Mouse (Mus musculus) right cerebral cortex, postnatal 36 days (tissue): Measurements from ENCODE around the gene 4930452B06Rik.
A peak's percentile ranks its signal among the peaks of the same experiment; 100 is the strongest.
"Not testable (repeated sequence)": the region's sequence is repeated elsewhere in the genome, so short reads cannot be mapped to it uniquely, and the experiment has no call there.

Experiments used
- DNase-seq, 2 experiments: peaks; one replicate each; pipeline ENCODE4 v3.0.0; 2022; ENCODE audit warnings: low spot score in 2 of 2, mixed read lengths in 1 of 2

The 4930452B06Rik gene

GRCm38 (mm10) chr14:8665636-8666411 is at the start of gene 4930452B06Rik:
TSS of gene 4930452B06Rik (minus strand) at chr14:8666240.
- DNase-seq: peak; percentile 71

- DNase-seq: no peak
These were observed 46.6 kb upstream of the 4930452B06Rik start for GRCm38 (mm10) chr14:8712674-8713073.

- no peak for DNase-seq
These were observed 23.4 kb upstream of the 4930452B06Rik start for GRCm38 (mm10) chr14:8689451-8689850.

GRCm38 (mm10) chr14:8688462-8688861 is 22.4 kb upstream of the 4930452B06Rik start:
- DNase-seq: no peak

- DNase-seq: no peak
These were observed 20.1 kb upstream of the 4930452B06Rik start for GRCm38 (mm10) chr14:8686185-8686584.

GRCm38 (mm10) chr14:8679896-8680295 is 13.9 kb upstream of the 4930452B06Rik start:
- no peak for DNase-seq

- no peak for DNase-seq
These were observed 5.7 kb downstream of the 4930452B06Rik start for GRCm38 (mm10) chr14:8660359-8660758.

- no peak for DNase-seq
These were observed 24.3 kb downstream of the 4930452B06Rik start for GRCm38 (mm10) chr14:8641650-8642279.

GRCm38 (mm10) chr14:8632211-8632610 is 33.8 kb downstream of the 4930452B06Rik start:
- no peak for DNase-seq

GRCm38 (mm10) chr14:8628406-8628805 is 37.6 kb downstream of the 4930452B06Rik start:
- DNase-seq: no peak

- no peak for DNase-seq
These were observed 38.6 kb downstream of the 4930452B06Rik start for GRCm38 (mm10) chr14:8627481-8627880.

- DNase-seq: no peak
These were observed 44.9 kb downstream of the 4930452B06Rik start for GRCm38 (mm10) chr14:8621164-8621563.

GRCm38 (mm10) chr14:8620580-8620979 is 45.5 kb downstream of the 4930452B06Rik start:
- DNase-seq: no peak

GRCm38 (mm10) chr14:8615636-8616035 is 50.4 kb downstream of the 4930452B06Rik start:
- DNase-seq: no peak

- DNase-seq: not testable (repeated sequence)
These were observed 51.6 kb downstream of the 4930452B06Rik start for GRCm38 (mm10) chr14:8614430-8614829.

GRCm38 (mm10) chr14:8612080-8612479 is 54.0 kb downstream of the 4930452B06Rik start:
- DNase-seq: no peak

GRCm38 (mm10) chr14:8610108-8610507 is 55.9 kb downstream of the 4930452B06Rik start:
- DNase-seq: no peak

- peak; percentile 11 to 43 for DNase-seq
These were observed 57.4 kb downstream of the 4930452B06Rik start for GRCm38 (mm10) chr14:8608559-8609171.

- DNase-seq: no peak
These were observed 61.1 kb downstream of the 4930452B06Rik start for GRCm38 (mm10) chr14:8604898-8605297.

- no peak for DNase-seq
These were observed 81.0 kb downstream of the 4930452B06Rik start for GRCm38 (mm10) chr14:8585031-8585430.

GRCm38 (mm10) chr14:8551006-8551405 is 115.0 kb downstream of the 4930452B06Rik start:
- DNase-seq: not testable (repeated sequence)

- DNase-seq: no peak
These were observed 116.9 kb downstream of the 4930452B06Rik start for GRCm38 (mm10) chr14:8549108-8549507.

- DNase-seq: no peak
These were observed 130.0 kb downstream of the 4930452B06Rik start for GRCm38 (mm10) chr14:8536024-8536423.
